Mouse (Mus musculus) midbrain, embryonic 10.5 days (tissue): Measurements from ENCODE around the gene Gtf2h5. TPM values are rescaled to one million over a fixed set of nuclear protein-coding genes. Genes with fewer than 3 reads are reported as not detected.

Experiments used
- DNase-seq: peaks from one replicate; pipeline ENCODE4 v3.0.0-alpha.2; 2017; ENCODE audit warnings: low spot score
- H3K27ac ChIP-seq: fragments of 300-500 bp; sonication (generic); replicated peaks from 2 replicates; pipeline ENCODE4 v1.5.1; 2016; ENCODE audit warnings: mild to moderate bottlenecking
- H3K27me3 ChIP-seq: fragments of 300-500 bp; sonication (generic); 2 replicates; pipeline ENCODE4 v1.6.1; 2016; ENCODE audit warnings: low read depth, mild to moderate bottlenecking; ENCODE audit not compliant: poor library complexity, severe bottlenecking
- H3K36me3 ChIP-seq: fragments of 300-500 bp; sonication (generic); 2 replicates; pipeline ENCODE4 v1.6.1; 2016; ENCODE audit warnings: mild to moderate bottlenecking, moderate library complexity
- H3K4me1 ChIP-seq: fragments of 300-500 bp; sonication (generic); 2 replicates; pipeline ENCODE4 v1.6.1; 2016
- H3K4me3 ChIP-seq: fragments of 300-500 bp; sonication (generic); 2 replicates; pipeline ENCODE4 v1.5.1; 2016; ENCODE audit warnings: mild to moderate bottlenecking, moderate library complexity
- H3K9me3 ChIP-seq: fragments of 300-500 bp; sonication (generic); replicated peaks from 2 replicates; pipeline ENCODE4 v1.6.1; 2016; ENCODE audit warnings: mild to moderate bottlenecking
- WGBS: fragments of 180-500 bp; shearing (Covaris S2); methylation state at CpG from one replicate; pipeline ENCODE4 v1.1.7; 2016; 5-methylcytosine and 5-hydroxymethylcytosine counted together
- microRNA-seq: library from miRNA; unstranded; fragments of <30 nt; microRNA quantifications from one replicate; pipeline ENCODE4, GENCODE M21; 2017
- polyA plus RNA-seq: library from polyadenylated mRNA; unstranded; fragments of >200 nt; fragmentation: Nextera tagmentation; extraction: Ambion mirVana; gene quantifications from 2 replicates; pipeline ENCODE4 v1.2.1, GENCODE M21; 2016

Gene Gtf2h5
- polyA plus RNA-seq, 1 experiment from 2014 or later: 177 TPM

- no peak overlapping the region for H3K4me3 ChIP-seq
- 92% methylated on average over 3 of the region's 3 CpGs for WGBS
- H3K4me1 ChIP-seq: no peaks in the 10 kb centered on the region
- no peaks in the 10 kb centered on the region for H3K9me3 ChIP-seq
- DNase-seq: no peak
- H3K27ac ChIP-seq: no peak overlapping the region
- no peaks in the 10 kb centered on the region for H3K27me3 ChIP-seq
- peaks cover 61% of the 10 kb centered on the region for H3K36me3 ChIP-seq
Observed at GRCm38 (mm10) chr17:6117917-6118316, 38.3 kb downstream of the Gtf2h5 start.

DNA sequence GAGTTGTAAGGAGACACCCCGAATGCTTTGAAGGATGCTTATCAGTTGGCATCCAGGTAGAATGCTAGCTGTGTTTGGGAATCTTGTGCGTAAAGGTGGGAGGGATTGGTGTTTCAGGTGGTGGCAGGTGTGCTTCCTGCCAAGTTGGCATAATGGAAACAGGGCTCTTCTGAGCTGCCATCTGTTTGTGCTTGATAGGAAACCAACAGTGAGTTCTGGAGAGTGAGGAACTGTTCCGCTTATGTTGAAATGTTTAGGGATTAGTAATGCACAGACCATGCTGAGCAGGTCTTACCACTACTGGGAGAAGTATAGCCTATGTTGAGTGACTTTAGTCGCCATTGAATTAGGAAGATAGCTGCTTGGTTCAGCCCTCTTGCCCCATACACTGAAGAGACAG lies 39.3 kb downstream of the Gtf2h5 start:
- DNase-seq: no peak
- no peak overlapping the region for H3K4me3 ChIP-seq
- no peaks in the 10 kb centered on the region for H3K9me3 ChIP-seq
- peaks cover 65% of the 10 kb centered on the region for H3K36me3 ChIP-seq
- H3K27me3 ChIP-seq: no peaks in the 10 kb centered on the region
- no peak overlapping the region for H3K27ac ChIP-seq
- 93% methylated on average over 4 of the region's 4 CpGs for WGBS
- no peaks in the 10 kb centered on the region for H3K4me1 ChIP-seq

- H3K27me3 ChIP-seq: no peaks in the 10 kb centered on the region
- H3K4me3 ChIP-seq: no peak overlapping the region
- H3K27ac ChIP-seq: no peak overlapping the region
- 91% methylated on average over 4 of the region's 4 CpGs for WGBS
- no peak for DNase-seq
- H3K36me3 ChIP-seq: peaks cover 56% of the 10 kb centered on the region
- H3K4me1 ChIP-seq: no peaks in the 10 kb centered on the region
- H3K9me3 ChIP-seq: no peaks in the 10 kb centered on the region
Observed at GRCm38 (mm10) chr17:6123776-6124175, 44.2 kb downstream of the Gtf2h5 start.

DNA sequence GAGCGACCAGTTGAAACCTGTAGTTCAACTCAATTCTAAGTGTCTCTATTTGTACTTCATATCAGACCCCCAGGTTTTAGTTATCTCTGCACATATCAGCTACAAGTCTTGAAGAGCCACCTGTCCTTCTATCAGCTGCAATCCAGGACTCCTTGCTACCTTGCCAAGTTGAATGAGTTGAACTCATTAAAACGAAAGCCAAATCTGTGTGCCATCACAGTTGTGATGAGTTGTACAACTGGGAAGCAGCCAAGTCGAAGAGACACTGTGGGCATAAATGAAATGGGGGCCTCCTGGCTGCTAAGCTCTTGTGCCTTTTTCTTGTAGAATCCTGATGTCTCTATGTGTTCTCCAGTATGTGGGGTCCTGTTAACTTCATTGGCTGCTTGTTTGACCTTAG lies 45.9 kb downstream of the Gtf2h5 start:
- Histone ChIP-seq H3K4me1 (0 out of 2 replicates have a peak, but pooled peaks cover 3% of the 10 kb centered on the region), H3K9me3 (no peaks in the 10 kb centered on the region), H3K27ac (no peak overlapping the region), H3K4me3 (no peak overlapping the region), H3K27me3 (no peaks in the 10 kb centered on the region), H3K36me3 (peaks cover 54% of the 10 kb centered on the region)
- WGBS: 92% methylated on average over 3 of the region's 3 CpGs
- DNase-seq: no peak

DNA sequence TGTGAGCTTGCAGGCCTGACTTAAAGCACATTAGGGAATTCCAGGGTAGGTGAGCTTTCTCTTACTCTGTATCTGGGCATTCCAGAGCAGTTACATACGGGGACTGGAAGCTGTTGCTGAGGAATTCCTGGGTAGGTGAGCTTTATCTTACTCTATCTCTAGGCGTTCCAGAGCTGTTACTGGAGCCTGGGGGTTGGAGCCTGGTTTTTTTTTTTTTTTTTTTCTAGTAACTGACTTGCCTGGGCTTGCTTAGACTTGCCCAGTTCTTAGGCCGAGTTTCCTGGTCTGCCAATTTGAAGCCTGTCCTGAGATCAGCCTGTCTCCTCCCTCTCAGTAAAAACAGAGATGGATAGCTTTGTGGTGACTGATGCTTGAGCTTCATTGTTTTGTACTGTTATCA lies 48.5 kb downstream of the Gtf2h5 start:
- Histone ChIP-seq H3K36me3 (peaks cover 37% of the 10 kb centered on the region), H3K27ac (no peak overlapping the region), H3K9me3 (no peaks in the 10 kb centered on the region), H3K4me3 (no peak overlapping the region), H3K4me1 (0 out of 2 replicates have a peak, but pooled peaks cover 3% of the 10 kb centered on the region), H3K27me3 (no peaks in the 10 kb centered on the region)
- 66% methylated on average over 3 of the region's 3 CpGs for WGBS
- no peak for DNase-seq

GRCm38 (mm10) chr17:6129361-6129760 lies 49.8 kb downstream of the Gtf2h5 start:
- Histone ChIP-seq H3K9me3 (no peaks in the 10 kb centered on the region), H3K27ac (no peak overlapping the region), H3K36me3 (peaks cover 37% of the 10 kb centered on the region), H3K4me1 (0 out of 2 replicates have a peak, but pooled peaks cover 3% of the 10 kb centered on the region), H3K4me3 (no peak overlapping the region), H3K27me3 (no peaks in the 10 kb centered on the region)
- 84% methylated on average over 4 of the region's 4 CpGs for WGBS
- DNase-seq: no peak

GRCm38 (mm10) chr17:6131083-6131482 lies 51.5 kb downstream of the Gtf2h5 start:
- no peaks in the 10 kb centered on the region for H3K27me3 ChIP-seq
- peaks cover 29% of the 10 kb centered on the region for H3K36me3 ChIP-seq
- H3K4me1 ChIP-seq: 0 out of 2 replicates have a peak, but pooled peaks cover 3% of the 10 kb centered on the region
- H3K9me3 ChIP-seq: no peaks in the 10 kb centered on the region
- H3K4me3 ChIP-seq: no peak overlapping the region
- no peak for DNase-seq
- 95% methylated on average over 3 of the region's 3 CpGs for WGBS
- no peak overlapping the region for H3K27ac ChIP-seq

Small RNA genes lying within 50 kb of the gene (microRNA-seq; reads per million reads assigned to microRNA genes)
- not detected for gene Gm22774

Other genes with a start within 250 kb of the Gtf2h5 start
- 14.2 and 15.3 TPM in 2 replicates for gene Snx9, start 238.5 kb upstream of the Gtf2h5 start, polyA plus RNA-seq
- 0.88 and 1.3 TPM in 2 replicates for gene Synj2, start 138.5 kb upstream of the Gtf2h5 start, polyA plus RNA-seq
- 7.0 and 7.5 TPM in 2 replicates for gene Serac1, start within 50 bp of the Gtf2h5 start, polyA plus RNA-seq
- 119 and 141 TPM in 2 replicates for gene Tulp4, start 26.7 kb downstream of the Gtf2h5 start, polyA plus RNA-seq
- 21.3 and 22.5 TPM in 2 replicates for gene Tmem181a, start 177.1 kb downstream of the Gtf2h5 start, polyA plus RNA-seq
- gene Dynlt1a, start 237.7 kb downstream of the Gtf2h5 start, polyA plus RNA-seq: 22.1 and 29.9 TPM in 2 replicates